Mouse (Mus musculus) embryonic fibroblast, embryonic 13.5 days (primary cell): ENCODE measurements around the gene Vmn1r131. TPM values are rescaled to one million over a fixed set of nuclear protein-coding genes. Genes with fewer than 3 reads are reported as not detected.
"Not testable (repeated sequence)": the region's sequence is repeated elsewhere in the genome, so short reads cannot be mapped to it uniquely, and the experiment has no call there.

Source experiments
- H3K27ac ChIP-seq: 2 replicates; pipeline ENCODE4 v1.5.1; 2012; ENCODE audit warnings: low read length, control low read depth, inconsistent platforms; ENCODE audit not compliant: insufficient read depth
- H3K4me1 ChIP-seq: 2 replicates; pipeline ENCODE4 v1.6.1; 2011; ENCODE audit warnings: low read length; ENCODE audit not compliant: control insufficient read depth, insufficient read depth
- H3K4me3 ChIP-seq: 2 replicates; pipeline ENCODE4 v1.5.1; 2011; ENCODE audit warnings: mild to moderate bottlenecking, control low read depth, low read length; ENCODE audit not compliant: insufficient read depth
- polyA plus RNA-seq: library from polyadenylated mRNA; stranded (reverse); fragments of >200 nt; gene quantifications from 2 replicates; pipeline ENCODE4 v1.2.4, GENCODE M21; 2011; ENCODE audit warnings: low read depth; ENCODE audit not compliant: missing spikeins, insufficient read length

Vmn1r131 gene
- not detected in 2 replicates for polyA plus RNA-seq

- H3K27ac ChIP-seq, H3K4me1 ChIP-seq, H3K4me3 ChIP-seq: not testable (repeated sequence)
These were observed at the start of gene Vmn1r131 for GRCm38 (mm10) chr7:21545990-21546389. Gene Vmn1r131, minus strand, starts transcription at chr7:21546090.

- H3K4me3 ChIP-seq, H3K4me1 ChIP-seq, H3K27ac ChIP-seq: not testable (repeated sequence)
These were observed 34.4 kb downstream of the Vmn1r131 start, which contains the start of gene Vmn1r130 for GRCm38 (mm10) chr7:21511480-21511879. Gene Vmn1r130, plus strand, starts transcription at chr7:21511780.

Other genes starting within 250 kb of the Vmn1r131 start
- gene Vmn1r126, start 244.6 kb downstream of the Vmn1r131 start, polyA plus RNA-seq: not detected in 2 replicates
- not detected in 2 replicates for gene Vmn1r127, start 226.2 kb downstream of the Vmn1r131 start, polyA plus RNA-seq
- gene Vmn1r128, start 196.7 kb downstream of the Vmn1r131 start, polyA plus RNA-seq: not detected in 2 replicates
- not detected in 2 replicates for gene Vmn1r129, start 184.8 kb downstream of the Vmn1r131 start, polyA plus RNA-seq
- not detected in 2 replicates for gene Gm6882, start 113.3 kb downstream of the Vmn1r131 start, polyA plus RNA-seq
- gene Vmn1r130, start 34.3 kb downstream of the Vmn1r131 start, polyA plus RNA-seq: not detected in 2 replicates
- not detected in 2 replicates for gene Vmn1r132, start 68.0 kb upstream of the Vmn1r131 start, polyA plus RNA-seq
- not detected in 2 replicates for gene Gm4175, start 215.4 kb upstream of the Vmn1r131 start, polyA plus RNA-seq